ENCODE assay signal across 23 mouse cellular contexts in genomic region chr6:31873911-31874310, GRCm38 (mm10).
DNase-seq lines count a peak whose midpoint lies in the region; ATAC-seq and TF ChIP-seq lines count a peak whose summit lies in the region.
"Had no signal": no experiment of that assay in that cellular context is flagged by ENCODE, and none has a peak within 500 bp of the region (broad histone marks: within the 10 kb centered on the region; RNA-seq: fewer than 3 reads in every experiment).

No protein-coding gene starts in this region.

- H3K36me3 ChIP-seq in hindbrain, embryonic 14.5 days (replicated peaks; ENCODE audit: control insufficient read depth, insufficient read depth) = no peaks in the 10 kb centered on the region
- no peaks in the 10 kb centered on the region for H3K36me3 ChIP-seq in hindbrain, embryonic 13.5 days
- H3K36me3 ChIP-seq: heart, embryonic 12.5 days; kidney, embryonic 15.5 days; neural tube, embryonic 15.5 days had no signal

- H3K4me1 ChIP-seq in hindbrain, embryonic 14.5 days (replicated peaks; ENCODE audit: control insufficient read depth, insufficient read depth, low read length) = no peaks in the 10 kb centered on the region
- peaks cover 8% of the 10 kb centered on the region for H3K4me1 ChIP-seq in hindbrain, embryonic 13.5 days (replicated peaks)
- H3K4me1 ChIP-seq: heart, embryonic 12.5 days; kidney, embryonic 15.5 days had no signal

- H3K4me2 ChIP-seq in hindbrain, embryonic 14.5 days (replicated peaks) = no peak overlapping the region
- H3K4me2 ChIP-seq in hindbrain, embryonic 13.5 days = no peak overlapping the region
- H3K4me2 ChIP-seq: heart, embryonic 12.5 days; kidney, embryonic 15.5 days; neural tube, embryonic 15.5 days had no signal

- no peaks in the 10 kb centered on the region for H3K9me3 ChIP-seq in hindbrain, embryonic 14.5 days (ENCODE audit: control insufficient read depth, low read length)
- H3K9me3 ChIP-seq in hindbrain, embryonic 13.5 days = no peaks in the 10 kb centered on the region
- H3K9me3 ChIP-seq: kidney, embryonic 15.5 days; neural tube, embryonic 15.5 days had no signal

- no peaks in the 10 kb centered on the region for H3K27me3 ChIP-seq in hindbrain, embryonic 14.5 days (ENCODE audit: control insufficient read depth, insufficient read depth, low read length)
- H3K27me3 ChIP-seq in hindbrain, embryonic 13.5 days = no peaks in the 10 kb centered on the region
- H3K27me3 ChIP-seq: heart, embryonic 12.5 days; kidney, embryonic 15.5 days; neural tube, embryonic 15.5 days had no signal

- no peak overlapping the region for H3K9ac ChIP-seq in hindbrain, embryonic 14.5 days
- no peak overlapping the region for H3K9ac ChIP-seq in hindbrain, embryonic 13.5 days
- H3K9ac ChIP-seq: heart, embryonic 12.5 days; kidney, embryonic 15.5 days; neural tube, embryonic 15.5 days had no signal

- peak; percentile 30 to 36 for DNase-seq in cerebellum, postnatal 10 days
- DNase-seq in cerebellum, adult 11-12 months = no peak
- DNase-seq in hindbrain, embryonic 14.5 days (ENCODE audit: low spot score) = no peak
- DNase-seq in lung, postnatal 10 days = peak; percentile 15
- DNase-seq in lung, postnatal 4 days = no peak
- peak; percentile 48 for DNase-seq in brain, embryonic 14.5 days (ENCODE audit: low read depth)
- DNase-seq: B cell, adult 2 months; cerebellum, postnatal 14 days; gastrocnemius, postnatal 10 days; kidney, adult 18-20 months; kidney, postnatal 25 days; liver; right cerebral cortex, adult 18-20 months; spleen, adult 18-20 months; thymus, postnatal 14 days had no signal

- peak; percentile 17; the same call in 1 of the 2 replicates for ATAC-seq in hindbrain, embryonic 14.5 days (ENCODE audit: low FRiP score)
- no peak for ATAC-seq in hindbrain, embryonic 13.5 days (ENCODE audit: low FRiP score)
- ATAC-seq in CD4-positive, CD25-positive, alpha-beta regulatory T cell, adult 4 months = no peak
- ATAC-seq: activated CD4-positive, CD25-positive, alpha-beta regulatory T cell, adult 4 months; lung, postnatal 0 days had no signal

- no peak for TF ChIP-seq CTCF in brain, embryonic 14.5 days (IDR thresholded peaks at IDR 0.05; ENCODE audit: borderline replicate concordance, extremely low read depth, insufficient read depth, insufficient read length)

- no peak overlapping the region for H3K4me3 ChIP-seq in hindbrain, embryonic 14.5 days (replicated peaks; ENCODE audit: low read length)
- H3K4me3 ChIP-seq in hindbrain, embryonic 13.5 days = no peak overlapping the region
- H3K4me3 ChIP-seq: erythroblast, embryonic 14.5 days; heart, embryonic 12.5 days; kidney, embryonic 15.5 days; neural tube, embryonic 15.5 days had no signal

- 15% methylated on average over 1 of the region's 1 CpGs for WGBS in hindbrain, embryonic 14.5 days
- 19% methylated on average over 1 of the region's 1 CpGs for WGBS in hindbrain, embryonic 13.5 days

- no peak overlapping the region for H3K27ac ChIP-seq in hindbrain, embryonic 14.5 days
- no peak overlapping the region for H3K27ac ChIP-seq in hindbrain, embryonic 13.5 days
- H3K27ac ChIP-seq: kidney, embryonic 15.5 days; neural tube, embryonic 15.5 days had no signal

- no peak for TF ChIP-seq POLR2A in brain, embryonic 14.5 days (IDR thresholded peaks at IDR 0.05; ENCODE audit: borderline replicate concordance, extremely low read depth, insufficient read depth, insufficient read length, poor library complexity, severe bottlenecking)

Comparison
In these comparisons a context has a peak if more than half of its experiments do, and no peak if none do; other contexts are left out.
1. DNase-seq: peak in cerebellum, postnatal 10 days (2 of 2), lung, postnatal 10 days (single experiment) and brain, embryonic 14.5 days (single experiment); none in cerebellum, adult 11-12 months (single experiment), hindbrain, embryonic 14.5 days (single experiment) and lung, postnatal 4 days (0 of 2).